Mouse (Mus musculus): ENCODE results near the gene Chfr.

GRCm38 (mm10) chr5:110139325-110139724 is 3.7 kb downstream of the Chfr start:
- TF ChIP-seq CTCF (IDR thresholded peaks at IDR 0.05; ENCODE audit: low read depth) (no peak), EP300 (IDR thresholded peaks at IDR 0.05; ENCODE audit: low read depth) (no peak)

Measured in liver, embryonic 14.5 days (tissue).